Mouse (Mus musculus) stomach, embryonic 14.5 days (tissue): Measurements from ENCODE around the gene Tmc4. TPM values are rescaled to one million over a fixed set of nuclear protein-coding genes. Genes with fewer than 3 reads are reported as not detected.
"Not testable (repeated sequence)": the region's sequence is repeated elsewhere in the genome, so short reads cannot be mapped to it uniquely, and the experiment has no call there.

Experiments used
- ATAC-seq: fragments of 200-750 bp; cut with Nextera tagmentation; 2 replicates; pipeline ENCODE4 v1.8.0; 2017; ENCODE audit warnings: low read depth, moderate TSS enrichment; ENCODE audit not compliant: insufficient number of reproducible peaks, insufficient read depth, low FRiP score
- H3K27ac ChIP-seq: fragments of 300-500 bp; sonication (generic); 2 replicates; pipeline ENCODE4 v1.5.1; 2014; ENCODE audit warnings: mild to moderate bottlenecking, low read length, moderate library complexity, mixed read lengths
- H3K27me3 ChIP-seq: fragments of 300-500 bp; sonication (generic); 2 replicates; pipeline ENCODE4 v1.6.1; 2014; ENCODE audit warnings: low read length, control low read depth, mixed read lengths; ENCODE audit not compliant: control insufficient read depth, insufficient read depth
- H3K36me3 ChIP-seq: fragments of 300-500 bp; sonication (generic); 2 replicates; pipeline ENCODE4 v1.6.1; 2014; ENCODE audit warnings: mild to moderate bottlenecking, control low read depth, low read length, moderate library complexity, mixed read lengths; ENCODE audit not compliant: control insufficient read depth, insufficient read depth
- H3K4me1 ChIP-seq: fragments of 300-500 bp; sonication (generic); 2 replicates; pipeline ENCODE4 v1.6.1; 2014; ENCODE audit warnings: low read length, control low read depth, mixed read lengths; ENCODE audit not compliant: control insufficient read depth, insufficient read depth
- H3K4me2 ChIP-seq: fragments of 300-500 bp; sonication (generic); replicated peaks from 2 replicates; pipeline ENCODE4 v1.6.1; 2014; ENCODE audit warnings: low read depth, low read length, control low read depth
- H3K4me3 ChIP-seq: fragments of 300-500 bp; sonication (generic); 2 replicates; pipeline ENCODE4 v1.5.1; 2014; ENCODE audit warnings: low read depth, low read length, control low read depth
- H3K9ac ChIP-seq: fragments of 300-500 bp; sonication (generic); replicated peaks from 2 replicates; pipeline ENCODE4 v1.6.1; 2014; ENCODE audit warnings: low read depth, mild to moderate bottlenecking, control low read depth, low read length, moderate library complexity, mixed read lengths
- H3K9me3 ChIP-seq: fragments of 300-500 bp; sonication (generic); 2 replicates; pipeline ENCODE4 v1.6.1; 2016; ENCODE audit warnings: low read depth, low read length, control low read depth; ENCODE audit not compliant: control insufficient read depth
- WGBS: fragments of 180-500 bp; shearing (Covaris S2); extraction: QIAGEN DNeasy Blood & Tissue Kit; methylation state at CpG from one replicate; pipeline ENCODE4 v1.1.7; 2014; 5-methylcytosine and 5-hydroxymethylcytosine counted together
- polyA plus RNA-seq: library from polyadenylated mRNA; unstranded; fragments of >200 nt; fragmentation: Nextera tagmentation; extraction: Ambion mirVana; gene quantifications from 2 replicates; pipeline ENCODE4 v1.2.1, GENCODE M21; 2014

The Tmc4 gene
- polyA plus RNA-seq, 1 experiment from 2014 or later: 67.3 TPM

DNA sequence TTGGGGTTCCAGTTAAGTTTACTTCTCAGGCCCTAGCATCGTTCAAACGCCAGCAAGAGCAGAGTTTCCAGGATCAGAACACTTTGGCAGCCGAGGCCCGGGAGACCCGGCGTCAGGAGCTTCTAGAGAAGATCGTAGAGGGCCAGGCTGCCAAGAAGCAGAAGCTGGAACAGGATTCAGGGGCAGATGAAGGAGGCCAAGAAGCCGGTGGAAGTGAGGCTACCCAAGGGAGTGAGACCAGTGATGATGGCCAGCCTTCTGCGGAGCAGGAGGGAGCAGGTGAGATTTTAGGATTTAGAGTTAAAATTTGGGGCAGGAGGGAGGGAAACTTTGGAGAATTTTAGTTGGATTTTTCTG is 17.6 kb upstream of the Tmc4 start:
- Histone ChIP-seq H3K4me2 (peak overlapping the region; percentile 66), H3K36me3 (peaks cover 29% of the 10 kb centered on the region), H3K4me1 (peaks cover 16% of the 10 kb centered on the region; the same call in 1 of the 2 replicates), H3K4me3 (peak overlapping the region; percentile 68), H3K9ac (peak overlapping the region; percentile 81), H3K27ac (peak overlapping the region; percentile 99)
- H3K27me3 ChIP-seq, H3K9me3 ChIP-seq, ATAC-seq: not testable (repeated sequence)
- 2% methylated on average over 9 of the region's 9 CpGs for WGBS

DNA sequence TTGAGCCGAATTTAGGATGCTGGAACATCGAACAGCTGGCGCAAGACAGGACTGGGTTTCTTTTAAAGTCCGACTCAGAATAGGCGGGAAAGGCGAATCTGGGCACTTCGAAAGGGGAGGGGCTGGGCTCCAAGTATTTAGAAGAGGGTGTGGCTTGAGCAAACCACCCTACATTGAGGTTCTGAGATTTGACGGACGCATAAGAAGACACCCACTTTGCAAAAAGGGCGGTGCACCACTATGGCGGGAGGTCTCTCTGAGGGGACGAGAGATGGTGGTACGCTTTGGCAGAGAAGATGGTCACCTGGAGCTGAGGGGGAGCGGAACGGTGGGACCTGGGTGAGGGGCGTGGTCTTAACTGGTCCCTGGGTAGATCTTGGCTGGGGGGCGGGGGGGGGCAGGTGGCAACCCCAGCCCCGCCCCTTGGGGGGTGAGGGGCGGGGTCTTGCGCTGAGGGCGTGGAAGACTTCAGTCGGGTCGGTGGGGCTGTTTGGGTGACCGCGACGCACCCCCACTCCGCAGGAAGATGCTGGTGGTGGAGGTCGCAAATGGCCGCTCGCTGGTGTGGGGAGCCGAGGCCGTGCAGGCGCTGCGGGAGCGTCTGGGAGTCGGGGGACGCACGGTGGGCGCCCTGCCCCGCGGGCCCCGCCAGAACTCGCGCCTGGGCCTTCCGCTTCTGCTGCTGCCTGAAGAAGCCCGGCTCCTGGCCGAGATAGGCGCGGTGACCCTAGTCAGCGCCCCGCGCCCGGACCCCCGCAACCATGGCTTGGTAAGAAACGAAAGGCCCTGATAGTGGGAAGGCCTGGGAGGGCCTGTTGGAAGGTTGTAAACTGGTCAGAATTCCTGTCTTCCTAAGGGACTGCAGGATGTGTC is 17.0 kb upstream of the Tmc4 start:
- ATAC-seq: peak; percentile 72
- peaks cover 28% of the 10 kb centered on the region for H3K36me3 ChIP-seq
- WGBS: under 1% methylated on average over 50 of the region's 55 CpGs

DNA sequence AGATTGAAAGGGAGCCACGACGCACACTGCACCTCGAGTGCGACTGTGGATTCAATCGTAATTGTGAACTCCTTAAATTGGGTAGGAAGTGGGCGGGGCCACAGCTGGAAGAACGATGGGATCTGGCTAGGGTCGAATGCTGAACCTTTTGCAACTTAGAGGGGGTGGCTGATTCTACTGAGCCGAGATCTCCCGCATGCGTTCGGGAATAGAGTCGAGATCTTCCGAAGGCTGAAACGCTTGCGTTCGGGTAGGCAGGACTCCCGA is 16.4 kb upstream of the Tmc4 start:
- Histone ChIP-seq H3K27ac (peak overlapping the region; percentile 99), H3K27me3 (no peaks in the 10 kb centered on the region), H3K9me3 (no peaks in the 10 kb centered on the region), H3K36me3 (peaks cover 23% of the 10 kb centered on the region), H3K4me3 (peak overlapping the region; percentile 68), H3K4me1 (peaks cover 16% of the 10 kb centered on the region; the same call in 1 of the 2 replicates), H3K4me2 (peak overlapping the region; percentile 66), H3K9ac (peak overlapping the region; percentile 81)
- no peak for ATAC-seq
- WGBS: under 1% methylated on average over 18 of the region's 18 CpGs

More for the DNA sequence above, 17.0 kb upstream of the Tmc4 start:
- Histone ChIP-seq H3K9ac (peak overlapping the region; percentile 81), H3K9me3 (no peaks in the 10 kb centered on the region), H3K4me1 (peaks cover 16% of the 10 kb centered on the region; the same call in 1 of the 2 replicates), H3K27ac (peak overlapping the region; percentile 99), H3K27me3 (no peaks in the 10 kb centered on the region), H3K4me2 (peak overlapping the region; percentile 66), H3K4me3 (peak overlapping the region; percentile 68)

DNA sequence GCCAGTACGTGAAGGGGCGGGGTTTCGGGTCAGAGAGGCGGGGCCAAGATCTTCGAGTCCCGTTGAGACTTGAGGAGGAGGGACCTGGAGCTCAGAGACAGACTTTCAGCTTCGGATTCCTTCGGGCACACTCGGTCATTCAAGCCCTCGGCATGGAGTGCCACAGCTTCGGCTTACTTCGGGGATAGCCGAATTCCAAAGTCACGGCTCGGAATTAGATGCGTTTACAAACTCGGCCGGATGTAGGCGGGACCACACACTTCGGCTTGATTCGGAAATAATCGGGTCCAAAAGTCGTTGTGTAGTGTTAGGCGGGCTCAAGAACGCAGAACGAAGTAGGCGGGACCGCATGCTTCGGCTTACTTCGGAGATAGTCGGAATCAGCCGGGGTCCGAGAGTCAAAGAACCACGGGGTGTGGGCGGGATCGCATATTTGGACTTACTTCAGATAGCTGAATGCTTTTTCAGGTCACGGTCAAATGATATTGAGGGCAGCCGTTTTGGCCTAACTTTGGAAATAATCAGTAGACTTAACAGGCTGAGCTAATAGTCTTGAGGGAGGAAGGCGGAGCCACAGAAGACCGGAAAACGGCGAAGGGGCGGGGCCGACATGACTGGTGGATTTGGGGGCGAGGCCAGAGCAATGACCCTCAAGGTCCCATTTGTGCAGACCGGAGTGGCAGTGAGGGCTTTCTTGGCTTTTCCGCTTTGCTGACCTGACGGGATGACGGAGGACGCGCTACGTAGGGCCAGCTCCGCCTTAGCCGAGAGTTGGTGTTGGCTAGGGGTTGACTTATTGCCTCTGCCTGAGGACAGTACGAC is 15.8 kb upstream of the Tmc4 start, which contains the start of gene Mboat7:
TSS of gene Mboat7 (minus strand) at position 537 of the 822 bp plus-strand sequence.
- Histone ChIP-seq H3K9me3 (no peaks in the 10 kb centered on the region), H3K27me3 (no peaks in the 10 kb centered on the region), H3K4me1 (peaks cover 16% of the 10 kb centered on the region; the same call in 1 of the 2 replicates), H3K4me2 (peak within 1 kb of the TSS; percentile 66), H3K4me3 (peak within 1 kb of the TSS; percentile 68), H3K9ac (peak within 1 kb of the TSS; percentile 81), H3K36me3 (peaks cover 21% of the 10 kb centered on the region), H3K27ac (peak within 1 kb of the TSS; percentile 99)
- under 1% methylated on average over 55 of the region's 55 CpGs for WGBS
- ATAC-seq: peak; percentile 89

DNA sequence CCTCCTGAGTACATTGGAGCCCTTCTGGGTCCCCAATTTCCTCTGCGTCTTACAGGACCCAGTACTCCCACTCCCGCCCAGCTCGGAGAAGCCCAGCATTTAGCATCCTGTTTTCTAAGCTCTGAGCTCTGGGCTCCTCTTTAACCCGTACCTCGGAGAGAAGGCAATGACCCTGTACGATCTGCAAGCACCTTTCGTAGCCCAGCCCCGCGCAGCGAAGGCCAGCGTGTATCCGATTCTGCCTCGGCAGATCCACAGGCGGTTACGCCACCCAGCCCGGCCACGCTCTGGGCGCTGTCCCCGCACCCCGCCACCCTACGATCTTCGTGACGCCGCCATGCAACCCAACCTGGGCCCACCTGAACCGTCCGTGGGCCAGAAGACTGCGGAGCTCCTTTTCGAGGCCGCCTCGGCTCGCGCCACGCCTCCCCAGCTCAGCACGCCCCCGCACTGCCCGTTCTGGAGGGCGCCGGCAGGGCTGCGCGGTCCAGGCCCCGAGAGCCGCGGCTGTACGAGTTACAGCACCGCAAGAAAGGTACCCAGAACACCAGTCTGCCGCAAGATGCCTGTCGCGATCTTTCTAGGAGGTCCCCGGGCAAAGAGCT is 15.1 kb upstream of the Tmc4 start, which contains the start of gene Tsen34:
TSS of gene Tsen34 (plus strand) at position 482 of the 605 bp plus-strand sequence.
- Histone ChIP-seq H3K36me3 (peaks cover 18% of the 10 kb centered on the region), H3K9me3 (no peaks in the 10 kb centered on the region), H3K27me3 (no peaks in the 10 kb centered on the region), H3K4me3 (peak within 1 kb of the TSS; percentile 68), H3K27ac (peak within 1 kb of the TSS; percentile 99), H3K9ac (peak within 1 kb of the TSS; percentile 81), H3K4me1 (peaks cover 16% of the 10 kb centered on the region; the same call in 1 of the 2 replicates), H3K4me2 (peak within 1 kb of the TSS; percentile 66)
- no peak for ATAC-seq
- WGBS: under 1% methylated on average over 49 of the region's 49 CpGs

DNA sequence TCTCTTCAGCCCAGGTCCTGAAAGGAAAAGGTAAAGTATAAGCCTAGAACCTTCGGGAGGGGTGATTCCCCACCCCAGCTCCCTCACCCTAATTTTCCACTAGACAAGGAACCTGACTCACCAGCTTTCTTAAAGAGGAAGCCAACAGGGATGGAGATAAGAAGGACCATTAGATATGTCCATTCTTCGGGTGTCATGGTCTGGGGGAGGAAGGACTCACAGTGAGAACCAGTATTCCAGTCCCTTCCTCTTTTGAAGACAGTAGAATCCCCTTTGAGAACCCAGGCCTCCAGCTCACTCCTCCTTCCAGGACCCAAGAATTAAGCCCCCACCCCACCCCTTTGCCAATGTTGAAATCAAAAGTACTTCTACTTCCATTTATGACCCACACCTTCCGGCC is 14.6 kb upstream of the Tmc4 start:
- Histone ChIP-seq H3K36me3 (peaks cover 15% of the 10 kb centered on the region; the same call in 1 of the 2 replicates), H3K4me1 (peaks cover 16% of the 10 kb centered on the region; the same call in 1 of the 2 replicates), H3K4me3 (peak overlapping the region; percentile 68), H3K9ac (peak overlapping the region; percentile 62), H3K4me2 (peak overlapping the region; percentile 66), H3K9me3 (no peaks in the 10 kb centered on the region), H3K27ac (no peak overlapping the region), H3K27me3 (no peaks in the 10 kb centered on the region)
- WGBS: 18% methylated on average over 3 of the region's 3 CpGs
- ATAC-seq: no peak

DNA sequence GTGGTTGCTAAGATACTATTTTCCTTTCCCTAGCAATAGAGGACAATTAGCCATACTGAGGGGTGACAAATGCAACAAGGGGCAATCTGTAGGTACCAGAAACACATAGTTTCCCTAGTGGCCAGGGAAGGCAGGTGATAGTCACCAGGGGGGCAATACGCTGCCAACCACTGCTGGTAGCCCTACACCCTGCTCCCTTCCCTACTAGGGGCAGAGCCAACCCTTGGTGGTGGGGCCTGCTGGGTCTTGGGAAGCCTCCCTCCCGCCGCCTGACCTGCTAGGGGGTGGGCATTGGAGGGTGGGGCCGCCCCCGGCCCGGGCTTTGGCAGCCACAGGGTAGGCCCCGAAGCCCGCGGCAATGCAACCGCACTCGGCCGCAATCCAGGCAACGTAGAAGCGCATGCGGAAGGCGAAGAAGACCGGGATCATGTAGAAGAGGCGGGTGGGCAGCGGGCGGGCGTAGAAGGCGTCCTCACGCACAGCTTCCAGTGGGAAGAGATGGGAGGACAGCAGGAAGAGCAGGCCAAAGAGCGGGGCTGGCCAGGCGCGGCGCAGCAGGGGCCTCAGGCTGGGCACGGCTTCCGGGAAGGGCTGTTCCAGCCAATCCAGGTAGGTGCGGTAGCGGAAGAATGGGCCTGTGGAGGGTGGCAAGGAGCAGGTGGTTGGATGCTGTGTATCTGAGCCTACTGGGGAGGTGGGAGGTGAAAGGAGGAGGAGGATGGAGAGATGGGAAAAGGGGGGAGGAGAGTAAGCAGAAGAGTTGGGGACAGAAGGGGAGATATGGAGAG is 8.2 kb upstream of the Tmc4 start:
- H3K4me2 ChIP-seq: no peak overlapping the region
- no peaks in the 10 kb centered on the region for H3K9me3 ChIP-seq
- no peaks in the 10 kb centered on the region for H3K27me3 ChIP-seq
- ATAC-seq: no peak
- no peaks in the 10 kb centered on the region for H3K4me1 ChIP-seq
- H3K9ac ChIP-seq: no peak overlapping the region
- peaks cover 26% of the 10 kb centered on the region; the same call in 1 of the 2 replicates for H3K36me3 ChIP-seq
- WGBS: 84% methylated on average over 31 of the region's 31 CpGs
- no peak overlapping the region for H3K27ac ChIP-seq
- no peak overlapping the region for H3K4me3 ChIP-seq
